21 mouse cellular contexts compared by ENCODE assay signal in genomic region chr3:51004216-51004615, GRCm38 (mm10).
DNase-seq lines count a peak whose midpoint lies in the region; ATAC-seq lines count a peak whose summit lies in the region.
"Had no signal": no experiment of that assay in that cellular context is flagged by ENCODE, and none has a peak within 500 bp of the region (broad histone marks: within the 10 kb centered on the region; RNA-seq: fewer than 3 reads in every experiment).

No protein-coding gene starts in this region.

- no peaks in the 10 kb centered on the region for H3K27me3 ChIP-seq in forebrain, embryonic 13.5 days
- H3K27me3 ChIP-seq in forebrain, embryonic 10.5 days (ENCODE audit: poor library complexity, severe bottlenecking) = no peaks in the 10 kb centered on the region
- H3K27me3 ChIP-seq: CH12.LX; embryonic facial prominence, embryonic 12.5 days; heart, embryonic 15.5 days had no signal

- H3K9me3 ChIP-seq in forebrain, embryonic 13.5 days (replicated peaks) = no peaks in the 10 kb centered on the region
- no peaks in the 10 kb centered on the region for H3K9me3 ChIP-seq in forebrain, embryonic 10.5 days
- H3K9me3 ChIP-seq: embryonic facial prominence, embryonic 12.5 days; heart, embryonic 15.5 days had no signal

- no peaks in the 10 kb centered on the region for H3K36me3 ChIP-seq in forebrain, embryonic 13.5 days (ENCODE audit: poor library complexity, severe bottlenecking)
- H3K36me3 ChIP-seq in forebrain, embryonic 10.5 days (replicated peaks) = no peaks in the 10 kb centered on the region
- H3K36me3 ChIP-seq: embryonic facial prominence, embryonic 12.5 days; heart, embryonic 15.5 days had no signal

- no peak overlapping the region for H3K9ac ChIP-seq in forebrain, embryonic 13.5 days
- H3K9ac ChIP-seq: embryonic facial prominence, embryonic 12.5 days; heart, embryonic 15.5 days had no signal

- peak; percentile 27; the same call in 1 of the 2 replicates for ATAC-seq in forebrain, embryonic 13.5 days
- ATAC-seq in frontal cortex, adult (ENCODE audit: low TSS enrichment) = peak; percentile 39; the same call in 1 of the 2 replicates

- no peak for DNase-seq in forebrain, embryonic 10.5 days (ENCODE audit: extremely low spot score, low spot score)
- DNase-seq in frontal cortex, adult 2 months (ENCODE audit: extremely low spot score in 1 of 2, low spot score in 1 of 2) = no peak
- DNase-seq in layer of hippocampus, adult 9-11 months = peak; percentile 16
- DNase-seq in layer of hippocampus, postnatal 36 days = no peak
- DNase-seq in MN1 (ENCODE audit: low spot score) = no peak
- DNase-seq: adrenal gland, adult 8-10 months; adrenal gland, postnatal 36 days; cerebellum, adult 11-12 months; cerebellum, adult 9-10 months; cerebellum, postnatal 25 days; gastrocnemius, postnatal 14 days; heart, adult 2 months; heart, postnatal 14 days; kidney, adult 11 months had no signal

- no peak overlapping the region for H3K4me2 ChIP-seq in forebrain, embryonic 13.5 days
- H3K4me2 ChIP-seq: embryonic facial prominence, embryonic 12.5 days; heart, embryonic 11.5 days; heart, embryonic 15.5 days had no signal

- no peak overlapping the region for H3K4me3 ChIP-seq in forebrain, embryonic 13.5 days
- no peak overlapping the region for H3K4me3 ChIP-seq in forebrain, embryonic 10.5 days
- H3K4me3 ChIP-seq: embryonic facial prominence, embryonic 12.5 days; heart, adult 2 months; heart, embryonic 15.5 days had no signal

- 87% methylated on average over 1 of the region's 1 CpGs for WGBS in forebrain, embryonic 13.5 days
- WGBS in forebrain, embryonic 10.5 days = 97% methylated on average over 1 of the region's 1 CpGs

- 0 out of 2 replicates have a peak overlapping the region, but pooled peaks have one; percentile 21 for H3K27ac ChIP-seq in forebrain, embryonic 13.5 days
- H3K27ac ChIP-seq in forebrain, embryonic 10.5 days = no peak overlapping the region
- H3K27ac ChIP-seq: embryonic facial prominence, embryonic 12.5 days; heart, adult 2 months; heart, embryonic 15.5 days; hindbrain, postnatal 0 days had no signal

- H3K4me1 ChIP-seq in forebrain, embryonic 13.5 days = peaks cover 12% of the 10 kb centered on the region
- peaks cover 19% of the 10 kb centered on the region for H3K4me1 ChIP-seq in forebrain, embryonic 10.5 days
- H3K4me1 ChIP-seq: heart, embryonic 15.5 days had no signal
